Mouse (Mus musculus) spleen, adult 12 weeks (tissue): ENCODE results near the gene Dnah1.
A peak's percentile ranks its signal among the peaks of the same experiment; 100 is the strongest.

Experiments used
- DNase-seq: peaks from one replicate; pipeline ENCODE4 v3.0.0; 2022; ENCODE audit warnings: low spot score

Dnah1 gene

DNA sequence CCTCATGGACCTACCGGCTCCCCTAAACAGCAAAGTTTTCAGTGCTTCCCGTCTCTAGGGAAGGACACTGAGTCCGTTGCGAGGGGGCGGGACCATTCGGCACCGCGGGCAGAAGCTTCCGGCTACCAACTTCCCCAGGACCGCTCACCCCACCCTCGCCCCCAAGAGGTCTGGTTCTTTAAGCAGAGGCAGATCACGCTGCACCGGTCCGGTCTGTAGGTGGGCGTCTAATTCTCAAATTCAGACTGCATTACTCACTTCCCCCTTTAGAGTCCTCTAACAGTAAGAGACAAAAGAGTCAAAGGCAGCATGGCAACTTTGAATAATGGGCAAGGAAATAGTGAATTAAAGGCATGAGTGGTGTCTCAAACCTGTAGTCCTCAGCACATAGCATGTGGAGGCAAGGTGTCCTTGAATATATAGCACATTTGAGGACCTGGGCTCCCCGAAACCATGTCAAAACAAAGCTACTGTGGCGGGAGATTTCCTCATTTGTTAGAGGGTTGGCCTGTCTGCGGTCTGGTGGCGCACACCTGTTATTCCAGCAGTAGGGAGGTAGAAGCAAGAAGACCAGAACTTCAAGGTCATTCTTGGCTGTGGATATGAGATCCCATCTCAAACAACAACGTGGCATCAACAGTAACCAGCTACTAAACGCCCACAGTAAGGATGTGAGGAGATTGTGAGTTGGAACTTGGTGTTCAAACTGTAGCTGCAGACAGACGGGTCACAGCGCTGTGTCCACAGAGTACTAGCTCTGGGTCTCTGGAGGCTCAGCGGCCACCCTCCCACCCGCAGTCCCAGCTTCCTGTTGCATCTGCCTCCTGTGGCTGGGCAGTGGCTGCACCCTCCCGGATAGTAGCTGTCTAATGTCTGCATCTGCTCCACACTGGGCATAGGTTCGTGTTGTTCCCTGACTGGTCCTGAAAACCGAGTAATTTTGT lies at the start of gene Dnah1:
Gene Dnah1 (minus strand): TSS at position 48 of the 944 bp plus-strand sequence.
- DNase-seq, result peak; percentile 31

- no peak for DNase-seq
Measured at GRCm38 (mm10) chr14:31369377-31369776, 45.7 kb upstream of the Dnah1 start.

- no peak for DNase-seq
Measured at GRCm38 (mm10) chr14:31367951-31368350, 44.3 kb upstream of the Dnah1 start.

DNA sequence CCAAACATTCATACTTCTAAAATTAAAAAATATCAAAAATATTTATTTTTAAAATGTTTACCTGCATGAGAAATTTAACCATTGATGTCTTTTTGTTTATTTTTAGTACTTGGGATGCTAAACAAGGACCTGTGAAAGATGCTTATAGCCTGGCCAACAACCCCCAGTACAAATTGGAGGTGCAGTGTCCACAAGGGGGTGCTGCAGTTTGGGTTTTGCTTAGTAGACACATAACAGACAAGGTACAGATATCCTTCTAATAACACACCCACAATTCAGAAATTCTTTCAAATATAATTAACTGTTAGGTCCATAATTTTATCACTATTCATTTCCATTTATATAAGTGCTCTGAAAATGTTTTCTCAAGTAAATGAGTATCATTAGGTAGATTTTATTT lies 41.7 kb upstream of the Dnah1 start:
- DNase-seq, result peak; percentile 35

DNA sequence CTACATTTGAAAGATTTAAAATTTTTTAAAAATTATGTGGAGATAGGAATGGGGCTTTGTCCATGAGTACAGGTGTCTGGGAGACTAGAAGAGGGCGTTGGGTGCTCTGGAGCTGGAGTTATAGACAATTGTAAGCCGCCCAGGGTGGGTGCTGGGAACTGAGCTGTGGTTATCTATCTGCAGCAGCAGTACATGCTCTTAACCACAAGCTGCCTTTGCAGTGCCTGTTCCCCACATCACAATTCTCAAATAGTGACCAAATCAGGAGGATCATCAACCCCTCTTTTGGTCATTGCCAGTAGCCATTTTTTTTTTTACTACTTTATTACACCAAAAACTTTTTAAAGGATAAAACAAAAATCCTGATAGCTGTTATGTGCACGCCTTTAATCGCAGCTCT lies 40.9 kb upstream of the Dnah1 start:
- no peak for DNase-seq

- DNase-seq, result no peak
Measured at GRCm38 (mm10) chr14:31362236-31362635, 38.5 kb upstream of the Dnah1 start.

GRCm38 (mm10) chr14:31345367-31345766 lies 21.7 kb upstream of the Dnah1 start:
- DNase-seq, result no peak

DNA sequence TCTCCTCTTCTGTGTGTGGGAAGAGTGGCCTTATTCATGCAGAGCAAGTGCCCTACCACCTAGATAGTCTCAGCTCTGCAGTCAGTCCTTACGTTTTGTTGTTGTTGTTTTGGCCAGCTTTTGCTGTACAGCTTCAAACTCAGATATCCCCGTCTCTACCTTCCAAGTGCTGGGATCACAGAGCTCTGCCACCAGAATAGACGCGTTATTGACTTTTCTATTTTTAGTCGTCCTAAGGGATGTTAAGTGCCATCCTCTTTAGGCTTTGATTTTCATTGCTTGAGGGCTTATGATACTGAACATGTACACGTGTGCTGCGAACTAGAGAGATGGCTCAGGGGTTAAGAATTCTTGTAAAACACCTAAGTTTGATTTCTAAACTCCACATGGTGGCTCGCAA lies 19.5 kb upstream of the Dnah1 start:
- DNase-seq, result no peak

DNA sequence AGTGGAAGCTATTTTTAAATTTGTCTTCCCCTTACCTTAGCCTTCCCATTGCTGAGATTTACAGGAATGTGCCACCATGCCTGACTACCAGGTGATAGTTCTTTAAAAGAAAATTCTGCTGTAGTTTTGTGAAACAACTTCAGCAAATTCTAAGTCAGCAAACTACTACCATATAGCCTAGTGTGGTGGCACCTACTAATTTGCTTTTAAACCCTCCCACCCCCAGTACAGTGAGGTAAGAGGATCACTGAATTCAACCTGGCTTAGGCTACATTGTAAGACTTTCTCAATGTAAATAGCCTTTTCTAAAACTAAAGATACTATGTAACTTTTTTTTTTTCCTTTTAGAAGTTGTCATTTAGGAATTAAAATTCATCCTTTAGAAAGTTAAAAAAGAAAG lies 14.3 kb upstream of the Dnah1 start:
- no peak for DNase-seq

- DNase-seq, result no peak
Measured at GRCm38 (mm10) chr14:31337406-31337805, 13.7 kb upstream of the Dnah1 start.

GRCm38 (mm10) chr14:31336369-31337155 lies 12.9 kb upstream of the Dnah1 start, which contains the start of gene Capn7:
TSS of gene Capn7 (plus strand) at chr14:31336638.
- peak; percentile 100 for DNase-seq

DNA sequence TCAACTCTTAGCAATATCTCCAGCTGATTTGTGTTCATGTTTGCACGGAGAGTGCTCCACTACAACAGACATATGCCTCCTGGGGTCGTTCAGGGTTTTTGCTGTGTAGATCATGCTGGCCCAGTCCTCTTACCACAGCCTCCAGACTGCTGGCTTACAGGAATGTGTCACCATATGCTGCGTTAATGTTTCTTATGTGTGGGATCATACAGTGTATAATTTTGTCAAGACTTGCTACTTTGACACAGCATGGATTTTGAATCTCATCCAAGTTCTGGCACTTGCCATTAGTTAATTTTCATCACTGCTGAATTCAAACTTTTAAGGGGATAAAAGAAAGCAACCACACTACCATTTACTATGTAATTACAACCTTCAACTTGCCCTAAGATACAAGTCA lies 12.1 kb upstream of the Dnah1 start:
- DNase-seq, result no peak

DNA sequence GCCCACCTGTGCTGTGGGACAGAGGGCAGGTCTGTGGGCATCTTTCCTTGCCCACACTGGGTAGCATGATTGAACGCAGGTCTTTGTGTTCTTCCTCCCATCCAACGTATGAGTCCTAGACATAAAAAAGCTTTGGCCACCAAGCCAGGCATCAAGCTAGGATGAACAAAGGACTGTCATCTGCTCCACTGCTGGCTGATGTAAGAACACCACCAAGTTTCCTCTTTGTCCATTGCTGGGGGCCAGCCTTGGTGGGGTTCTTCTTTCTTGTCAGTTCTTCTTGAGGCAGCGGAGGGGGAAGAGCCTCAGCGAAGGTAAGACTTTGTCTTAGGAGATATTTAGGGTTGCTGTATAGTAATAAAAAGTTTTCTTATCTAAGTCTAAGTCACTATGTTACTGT lies 7.3 kb upstream of the Dnah1 start:
- DNase-seq, result no peak

DNA sequence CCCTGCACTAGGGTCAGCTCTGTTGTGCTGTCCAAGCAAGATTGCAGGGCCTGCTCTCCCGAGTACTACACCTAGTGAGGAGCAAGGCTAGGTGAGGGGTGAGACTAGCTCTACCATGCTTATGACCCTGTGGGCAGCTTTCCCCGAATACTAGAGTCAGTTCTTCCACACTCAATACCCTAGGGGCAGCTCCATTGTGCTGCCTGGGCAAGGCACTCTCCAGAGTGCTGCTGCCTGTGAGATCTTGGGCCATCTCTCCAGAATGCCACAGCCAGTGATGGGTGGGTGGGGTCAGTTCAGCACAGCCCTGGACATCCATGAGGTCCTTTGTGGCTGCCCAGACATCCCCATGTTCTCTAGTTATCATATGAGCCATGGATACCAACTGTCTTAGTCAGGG lies 6.0 kb upstream of the Dnah1 start:
- no peak for DNase-seq

DNA sequence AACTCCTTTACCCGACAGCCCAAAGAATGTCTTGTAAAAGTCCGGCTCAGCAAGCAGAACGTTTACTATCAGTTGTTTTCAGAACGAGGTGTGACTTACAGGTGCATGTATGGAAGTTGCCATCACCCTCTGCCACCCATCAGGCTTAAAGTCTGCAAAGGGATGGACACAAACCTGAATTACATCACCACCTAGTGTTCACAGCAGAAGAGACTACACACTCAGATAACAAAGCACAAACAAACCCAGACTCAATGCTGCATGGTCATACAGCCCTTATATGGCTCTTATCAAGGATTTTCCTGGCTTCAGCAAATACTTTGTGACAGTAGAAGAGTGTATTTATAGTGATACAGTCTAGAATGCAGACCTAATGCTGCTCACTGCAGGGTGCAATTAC lies 4.0 kb upstream of the Dnah1 start:
- DNase-seq, result no peak

DNA sequence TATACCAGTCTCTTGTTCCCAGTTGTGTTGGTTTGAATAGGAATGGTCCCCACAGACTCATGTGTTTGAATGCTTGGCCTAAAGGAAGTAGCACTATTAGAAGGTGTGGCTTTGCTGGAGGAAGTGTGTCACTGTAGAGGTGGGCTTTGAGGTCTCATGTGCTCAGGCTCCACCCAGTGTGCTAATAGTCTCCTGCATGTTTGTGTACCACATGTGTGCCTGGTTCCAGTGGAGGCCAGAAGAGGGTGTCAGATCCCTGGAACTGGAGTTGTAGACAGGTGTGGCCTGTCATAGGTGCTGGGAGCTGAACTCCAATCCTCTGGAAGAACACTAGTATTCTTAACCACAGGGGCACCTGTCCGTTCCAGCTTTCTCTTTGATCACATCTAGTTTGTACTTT lies 3.5 kb upstream of the Dnah1 start:
- DNase-seq, result no peak

DNA sequence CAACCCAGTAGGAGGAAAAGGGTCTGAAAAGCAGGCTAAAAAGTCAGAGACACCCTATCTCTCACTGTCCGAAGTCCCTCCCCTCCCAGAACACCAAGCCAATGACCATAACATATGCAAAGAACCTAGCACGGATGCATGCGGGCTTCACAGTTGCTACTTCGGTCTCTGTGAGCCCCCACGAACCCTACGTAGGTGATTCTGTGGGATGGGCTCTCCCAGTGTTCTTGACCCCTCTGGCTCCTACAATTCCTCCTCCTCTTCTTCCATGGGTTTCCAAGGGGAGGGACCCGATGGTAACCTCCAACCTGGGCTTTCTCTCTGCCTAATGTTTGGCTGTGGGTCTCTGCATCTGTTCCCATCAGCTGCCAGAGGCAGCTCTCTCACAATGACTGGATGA lies 3.1 kb upstream of the Dnah1 start:
- no peak for DNase-seq

- DNase-seq, result no peak
Measured at GRCm38 (mm10) chr14:31325551-31325950, 1.9 kb upstream of the Dnah1 start.

DNA sequence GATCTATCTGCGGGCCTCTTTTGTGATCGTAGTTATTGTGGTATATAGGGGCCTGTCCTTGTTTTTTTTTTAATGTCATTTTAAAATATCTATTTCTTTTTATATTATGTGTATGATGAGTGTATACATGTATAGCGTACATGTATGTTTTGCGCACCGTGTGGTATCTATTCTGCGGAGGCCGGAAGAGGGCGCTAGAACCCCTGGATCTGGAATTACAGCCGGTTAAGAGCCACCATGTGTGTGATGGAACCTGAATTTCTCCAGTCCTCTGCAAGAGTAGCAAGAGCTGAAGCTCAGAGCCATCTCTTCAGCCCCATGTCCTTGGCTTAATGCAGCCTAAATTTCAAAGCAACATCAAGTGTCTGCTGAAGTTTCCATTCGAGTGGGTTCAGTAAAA lies 1.2 kb upstream of the Dnah1 start:
- no peak for DNase-seq

DNA sequence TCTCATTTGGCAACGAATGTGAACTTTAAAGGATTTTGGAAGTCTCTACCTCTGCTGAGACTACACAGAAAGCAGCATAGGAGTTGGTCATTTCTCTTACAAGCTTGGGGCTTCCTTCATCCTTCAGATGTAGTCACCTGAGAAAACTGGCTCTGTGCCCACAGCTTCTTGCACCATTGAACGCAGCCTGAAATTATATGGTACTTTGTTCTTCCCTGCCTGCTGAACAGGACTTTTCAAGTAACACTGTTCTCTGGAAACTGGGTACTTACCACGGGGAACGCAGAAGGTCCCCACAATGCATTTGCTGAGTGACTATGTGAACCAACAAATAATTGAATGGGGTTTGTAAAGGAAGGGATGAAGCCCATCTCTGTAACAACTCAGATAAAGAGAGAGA lies 507 bp downstream of the Dnah1 start:
- DNase-seq, result no peak

GRCm38 (mm10) chr14:31322191-31322590 lies 1.5 kb downstream of the Dnah1 start:
- no peak for DNase-seq

- DNase-seq, result no peak
Measured at GRCm38 (mm10) chr14:31321181-31321580, 2.5 kb downstream of the Dnah1 start.

GRCm38 (mm10) chr14:31319546-31319945 lies 4.2 kb downstream of the Dnah1 start:
- DNase-seq, result no peak
